Mouse (Mus musculus) C2C12 (cell line): ENCODE measurements around the gene Arhgap15.

Experiments
- CTCF ChIP-seq: IDR thresholded peaks from one replicate; pipeline ENCODE4 v1.5.1; 2011; ENCODE audit not compliant: control insufficient read depth, insufficient read depth, insufficient read length
- FOSL1 ChIP-seq: IDR thresholded peaks from one replicate; pipeline ENCODE4 v1.8.0; 2011; ENCODE audit warnings: mild to moderate bottlenecking, low read length; ENCODE audit not compliant: poor library complexity, insufficient read depth, severe bottlenecking

GRCm38 (mm10) chr2:44060306-44060705 is 311.7 kb downstream of the Arhgap15 start:
- TF ChIP-seq CTCF = no peak
- no peak for TF ChIP-seq FOSL1
